Mouse (Mus musculus): ENCODE measurements at regions not wholly inside any gene's neighbourhood (a gene's known extent, or its start where the extent isn't known, plus 50 kb on each side); places are given as distances from the start of the nearest gene placed in this dataset.

GRCm38 (mm10) chr2:137723651-137724050, 532.7 kb upstream of the Btbd3 start:
- no peak for ATAC-seq
- Histone ChIP-seq H3K4me1 (replicated peaks) (no peaks in the 10 kb centered on the region), H3K9me3 (no peaks in the 10 kb centered on the region), H3K36me3 (no peaks in the 10 kb centered on the region), H3K9ac (no peak overlapping the region), H3K27me3 (replicated peaks) (no peaks in the 10 kb centered on the region), H3K4me2 (replicated peaks) (no peak overlapping the region), H3K27ac (no peak overlapping the region), H3K4me3 (replicated peaks) (no peak overlapping the region)
- 94% methylated on average over 1 of the region's 1 CpGs for WGBS

GRCm38 (mm10) chr2:137721767-137722424, 534.5 kb upstream of the Btbd3 start:
- Histone ChIP-seq H3K9me3 (no peaks in the 10 kb centered on the region), H3K4me1 (replicated peaks) (no peaks in the 10 kb centered on the region), H3K4me2 (replicated peaks) (no peak overlapping the region), H3K4me3 (replicated peaks) (no peak overlapping the region), H3K36me3 (no peaks in the 10 kb centered on the region), H3K9ac (no peak overlapping the region), H3K27ac (no peak overlapping the region), H3K27me3 (replicated peaks) (no peaks in the 10 kb centered on the region)
- 70% methylated on average over 7 of the region's 7 CpGs for WGBS
- no peak for ATAC-seq

DNA sequence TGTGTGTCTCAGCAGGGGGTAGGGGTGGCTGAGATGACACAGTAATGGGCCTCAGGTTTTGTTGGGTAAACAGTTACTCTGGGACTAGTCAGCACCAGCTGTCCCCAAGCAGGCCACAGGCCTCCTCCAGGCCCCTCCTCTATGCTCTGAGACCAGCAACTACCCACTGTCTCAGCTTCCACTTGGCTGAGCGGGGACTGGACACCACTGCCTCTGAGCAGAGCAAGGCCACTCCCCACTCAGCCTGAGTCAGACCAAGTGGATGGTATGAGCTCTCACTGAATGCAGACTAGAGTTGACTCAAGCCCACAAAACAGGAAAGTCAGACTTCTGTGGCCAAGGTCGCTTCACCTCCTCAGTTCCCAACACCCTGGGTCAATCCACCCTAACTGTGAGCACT, 540.5 kb upstream of the Btbd3 start:
- ATAC-seq, result peak; percentile 78
- no peaks in the 10 kb centered on the region for H3K36me3 ChIP-seq
- no peak overlapping the region for H3K9ac ChIP-seq
- no peak overlapping the region for H3K4me3 ChIP-seq (replicated peaks)
- no peak overlapping the region for H3K27ac ChIP-seq
- 71% methylated on average over 2 of the region's 2 CpGs for WGBS
- no peak overlapping the region for H3K4me2 ChIP-seq (replicated peaks)
- no peaks in the 10 kb centered on the region for H3K4me1 ChIP-seq (replicated peaks)
- H3K9me3 ChIP-seq, result no peaks in the 10 kb centered on the region
- no peaks in the 10 kb centered on the region for H3K27me3 ChIP-seq (replicated peaks)

DNA sequence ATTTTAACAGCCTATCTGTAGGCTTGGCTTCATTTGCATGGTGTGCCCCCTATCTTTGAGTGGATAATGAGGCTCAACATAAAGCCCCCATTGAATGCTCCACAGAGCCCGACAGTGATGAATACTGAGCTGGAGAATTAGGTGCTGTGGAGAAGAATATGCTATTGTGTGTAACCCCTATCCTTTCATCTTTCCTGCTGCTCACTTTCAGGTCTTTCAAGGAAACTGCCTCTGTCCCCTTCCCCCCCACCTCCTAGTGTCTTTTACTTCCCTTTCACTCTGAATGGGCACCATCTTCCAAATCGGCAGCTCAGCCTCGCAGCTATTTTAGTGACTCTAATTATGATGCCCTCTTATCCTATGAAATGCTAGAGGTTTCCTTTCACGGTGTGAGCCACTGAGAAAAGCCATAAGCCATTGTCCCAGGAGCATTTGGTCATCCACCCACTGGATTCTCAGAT, 549.8 kb upstream of the Btbd3 start:
- Histone ChIP-seq H3K27me3 (replicated peaks) (no peaks in the 10 kb centered on the region), H3K9ac (no peak overlapping the region), H3K4me2 (replicated peaks) (0 out of 2 replicates have a peak overlapping the region, but pooled peaks have one; percentile 9), H3K9me3 (no peaks in the 10 kb centered on the region), H3K4me3 (replicated peaks) (no peak overlapping the region), H3K4me1 (replicated peaks) (no peaks in the 10 kb centered on the region), H3K36me3 (no peaks in the 10 kb centered on the region), H3K27ac (no peak overlapping the region)
- ATAC-seq, result no peak
- 16% methylated on average over 4 of the region's 4 CpGs for whole genome bisulfite sequencing

- H3K27me3 ChIP-seq (replicated peaks), result no peaks in the 10 kb centered on the region
- no peak overlapping the region for H3K27ac ChIP-seq
- 58% methylated on average over 14 of the region's 14 CpGs for WGBS
- H3K4me3 ChIP-seq (replicated peaks), result no peak overlapping the region
- no peak for ATAC-seq
- no peaks in the 10 kb centered on the region for H3K4me1 ChIP-seq (replicated peaks)
- no peak overlapping the region for H3K9ac ChIP-seq
- H3K4me2 ChIP-seq (replicated peaks), result 0 out of 2 replicates have a peak overlapping the region, but pooled peaks have one; percentile 9
- no peaks in the 10 kb centered on the region for H3K9me3 ChIP-seq
- H3K36me3 ChIP-seq, result no peaks in the 10 kb centered on the region
These were observed 550.5 kb upstream of the Btbd3 start for GRCm38 (mm10) chr2:137705724-137706422.

DNA sequence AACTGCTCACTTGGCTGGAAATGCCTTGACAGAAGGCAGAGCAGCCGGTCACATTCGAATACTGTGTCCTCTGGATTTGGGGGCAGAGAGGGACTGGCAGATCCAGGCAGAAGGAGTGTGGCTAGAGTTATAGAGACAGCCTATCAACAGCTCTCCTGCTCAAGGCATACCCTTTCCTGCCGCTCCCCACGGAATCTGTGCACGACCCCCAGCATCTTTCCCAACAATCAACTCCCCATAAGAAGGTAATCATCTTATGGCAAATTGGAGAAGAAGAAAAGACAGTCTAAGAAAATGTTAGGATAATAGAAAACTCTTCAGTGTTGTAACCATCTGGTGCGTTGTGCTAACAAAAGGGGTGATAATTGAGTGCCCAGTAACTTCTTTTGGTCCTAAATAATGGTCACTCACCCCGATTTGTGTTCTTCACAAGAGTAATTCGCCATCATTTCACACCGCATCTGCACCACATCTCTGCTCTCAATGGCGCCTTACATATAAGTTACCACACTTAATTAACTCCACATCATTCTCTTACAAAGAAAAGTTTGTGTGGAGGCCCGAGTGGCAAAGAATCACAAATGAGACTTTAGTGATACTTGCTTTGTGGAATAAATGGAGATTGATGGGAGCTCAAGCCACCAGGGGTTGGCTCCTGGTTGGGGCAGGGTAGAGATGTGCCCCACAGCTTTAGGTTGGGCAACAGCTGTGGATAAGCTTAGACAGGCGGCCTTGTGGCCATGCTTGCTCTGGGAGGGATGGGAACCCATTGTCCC, 551.2 kb upstream of the Btbd3 start:
- no peak for ATAC-seq
- H3K4me1 ChIP-seq (replicated peaks), result no peaks in the 10 kb centered on the region
- H3K9me3 ChIP-seq, result no peaks in the 10 kb centered on the region
- no peak overlapping the region for H3K4me3 ChIP-seq (replicated peaks)
- H3K9ac ChIP-seq, result no peak overlapping the region
- no peak overlapping the region for H3K4me2 ChIP-seq (replicated peaks)
- no peaks in the 10 kb centered on the region for H3K27me3 ChIP-seq (replicated peaks)
- WGBS, result 71% methylated on average over 12 of the region's 12 CpGs
- H3K36me3 ChIP-seq, result no peaks in the 10 kb centered on the region
- no peak overlapping the region for H3K27ac ChIP-seq

DNA sequence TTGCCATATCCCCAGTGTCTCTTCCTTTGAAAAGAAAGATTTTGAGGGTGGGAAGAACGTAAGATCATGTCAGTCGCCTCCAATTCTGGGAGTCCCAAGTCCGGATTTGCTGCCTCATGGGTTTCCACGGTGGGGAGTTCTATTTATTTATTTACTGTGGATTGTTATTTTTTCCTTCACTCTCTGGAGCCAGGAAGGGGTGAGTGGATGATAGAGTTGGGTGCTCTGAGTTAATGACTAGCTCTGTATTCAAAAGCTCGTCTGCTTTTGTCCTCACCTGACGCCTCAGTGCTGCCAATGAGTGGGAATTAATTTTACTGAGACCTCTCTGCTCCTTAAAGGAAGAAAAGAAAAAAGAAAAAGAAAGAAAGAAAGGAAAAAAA, 551.8 kb upstream of the Btbd3 start:
- H3K4me3 ChIP-seq (replicated peaks), result no peak overlapping the region

GRCm38 (mm10) chr2:137704051-137704450, 552.3 kb upstream of the Btbd3 start:
- H3K27ac ChIP-seq, result no peak overlapping the region
- H3K4me1 ChIP-seq (replicated peaks), result no peaks in the 10 kb centered on the region
- no peaks in the 10 kb centered on the region for H3K27me3 ChIP-seq (replicated peaks)
- H3K4me3 ChIP-seq (replicated peaks), result no peak overlapping the region
- H3K4me2 ChIP-seq (replicated peaks), result no peak overlapping the region
- ATAC-seq, result no peak
- WGBS, result 74% methylated on average over 3 of the region's 3 CpGs
- no peaks in the 10 kb centered on the region for H3K36me3 ChIP-seq
- no peaks in the 10 kb centered on the region for H3K9me3 ChIP-seq
- H3K9ac ChIP-seq, result no peak overlapping the region

More for the DNA sequence above, 551.8 kb upstream of the Btbd3 start:
- Histone ChIP-seq H3K27me3 (replicated peaks) (no peaks in the 10 kb centered on the region), H3K4me2 (replicated peaks) (no peak overlapping the region), H3K4me1 (replicated peaks) (no peaks in the 10 kb centered on the region), H3K9me3 (no peaks in the 10 kb centered on the region), H3K36me3 (no peaks in the 10 kb centered on the region), H3K9ac (no peak overlapping the region), H3K27ac (no peak overlapping the region)
- WGBS, result 70% methylated on average over 6 of the region's 6 CpGs
- ATAC-seq, result no peak

- Histone ChIP-seq H3K4me3 (replicated peaks) (no peak overlapping the region), H3K9ac (no peak overlapping the region), H3K4me2 (replicated peaks) (no peak overlapping the region), H3K4me1 (replicated peaks) (no peaks in the 10 kb centered on the region), H3K27me3 (replicated peaks) (no peaks in the 10 kb centered on the region), H3K9me3 (no peaks in the 10 kb centered on the region), H3K27ac (no peak overlapping the region), H3K36me3 (no peaks in the 10 kb centered on the region)
- ATAC-seq, result no peak
- 91% methylated on average over 5 of the region's 5 CpGs for WGBS
These were observed 560.5 kb upstream of the Btbd3 start for GRCm38 (mm10) chr2:137695885-137696284.

GRCm38 (mm10) chr2:137694020-137694419, 562.3 kb upstream of the Btbd3 start:
- H3K4me1 ChIP-seq (replicated peaks), result no peaks in the 10 kb centered on the region
- no peak for ATAC-seq
- no peaks in the 10 kb centered on the region for H3K27me3 ChIP-seq (replicated peaks)
- 69% methylated on average over 3 of the region's 3 CpGs for WGBS
- no peak overlapping the region for H3K4me2 ChIP-seq (replicated peaks)
- no peak overlapping the region for H3K27ac ChIP-seq
- H3K9ac ChIP-seq, result no peak overlapping the region
- H3K4me3 ChIP-seq (replicated peaks), result no peak overlapping the region
- no peaks in the 10 kb centered on the region for H3K9me3 ChIP-seq
- H3K36me3 ChIP-seq, result no peaks in the 10 kb centered on the region

DNA sequence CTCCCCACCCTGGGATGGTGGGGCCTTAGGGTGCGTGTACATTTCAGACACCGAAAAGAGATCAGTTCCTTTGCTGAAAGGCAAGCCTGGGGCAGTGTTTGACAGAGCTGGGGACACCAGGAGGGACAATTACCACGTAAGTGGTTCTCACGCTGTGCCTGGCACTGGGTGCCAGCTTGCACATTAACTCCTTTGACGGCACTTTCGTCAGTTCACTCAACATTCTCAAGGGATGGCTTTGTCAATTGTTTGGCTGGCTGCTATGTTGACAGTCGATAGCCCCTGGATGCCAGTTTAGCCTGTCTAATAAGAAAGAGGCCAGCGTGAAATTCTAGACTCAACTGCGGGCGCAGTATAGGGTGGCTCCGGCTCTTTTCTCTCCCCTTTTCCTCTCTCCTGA, 569.2 kb upstream of the Btbd3 start:
- H3K4me1 ChIP-seq (replicated peaks), result no peaks in the 10 kb centered on the region
- H3K4me3 ChIP-seq (replicated peaks), result no peak overlapping the region
- no peak overlapping the region for H3K27ac ChIP-seq
- no peaks in the 10 kb centered on the region for H3K36me3 ChIP-seq
- no peak overlapping the region for H3K4me2 ChIP-seq (replicated peaks)
- no peak for ATAC-seq
- no peaks in the 10 kb centered on the region for H3K9me3 ChIP-seq
- no peaks in the 10 kb centered on the region for H3K27me3 ChIP-seq (replicated peaks)
- 77% methylated on average over 11 of the region's 11 CpGs for WGBS
- H3K9ac ChIP-seq, result no peak overlapping the region

GRCm38 (mm10) chr2:137686735-137687134, 569.6 kb upstream of the Btbd3 start:
- H3K4me1 ChIP-seq (replicated peaks), result no peaks in the 10 kb centered on the region
- H3K27ac ChIP-seq, result no peak overlapping the region
- H3K36me3 ChIP-seq, result no peaks in the 10 kb centered on the region
- no peak overlapping the region for H3K4me2 ChIP-seq (replicated peaks)
- no peak overlapping the region for H3K4me3 ChIP-seq (replicated peaks)
- no peak overlapping the region for H3K9ac ChIP-seq
- no peak for ATAC-seq
- no peaks in the 10 kb centered on the region for H3K9me3 ChIP-seq
- WGBS, result 67% methylated on average over 4 of the region's 4 CpGs
- no peaks in the 10 kb centered on the region for H3K27me3 ChIP-seq (replicated peaks)
